Mouse (Mus musculus) gastrocnemius, postnatal 10 days (tissue): Measurements from ENCODE around the gene Thada. TPM values are rescaled to one million over a fixed set of nuclear protein-coding genes. Genes with fewer than 3 reads are reported as not detected.
"Not testable (repeated sequence)": the region's sequence is repeated elsewhere in the genome, so short reads cannot be mapped to it uniquely, and the experiment has no call there.

Experiments used
- DNase-seq: peaks from one replicate; pipeline ENCODE4 v3.0.0; 2021; ENCODE audit warnings: mixed read lengths
- total RNA-seq, 2 experiments: library from RNA; stranded (reverse); gene quantifications; 2 replicates each; pipeline ENCODE4 v1.2.3; 2021

The Thada gene
- total RNA-seq, 2 experiments from 2014 or later = 5.9 to 8.4 TPM

- no peak for DNase-seq
These were observed 207.3 kb downstream of the Thada start for GRCm38 (mm10) chr17:84258638-84259261.

GRCm38 (mm10) chr17:84257927-84258532 is 208.0 kb downstream of the Thada start:
- DNase-seq = no peak

- DNase-seq = no peak
These were observed 209.7 kb downstream of the Thada start for GRCm38 (mm10) chr17:84256278-84256819.

GRCm38 (mm10) chr17:84255841-84256240 is 210.2 kb downstream of the Thada start:
- no peak for DNase-seq

- DNase-seq = no peak
These were observed 214.6 kb downstream of the Thada start for GRCm38 (mm10) chr17:84251426-84251825.

GRCm38 (mm10) chr17:84244182-84244920 is 221.7 kb downstream of the Thada start:
- no peak for DNase-seq

- DNase-seq = no peak
These were observed 222.2 kb downstream of the Thada start for GRCm38 (mm10) chr17:84243759-84244158.

GRCm38 (mm10) chr17:84241308-84241957 is 224.6 kb downstream of the Thada start:
- no peak for DNase-seq

- no peak for DNase-seq
These were observed 226.2 kb downstream of the Thada start for GRCm38 (mm10) chr17:84239679-84240292.

GRCm38 (mm10) chr17:84238174-84238573 is 227.8 kb downstream of the Thada start:
- no peak for DNase-seq

- no peak for DNase-seq
These were observed 229.0 kb downstream of the Thada start for GRCm38 (mm10) chr17:84236781-84237557.

GRCm38 (mm10) chr17:84235399-84235928 is 230.5 kb downstream of the Thada start:
- no peak for DNase-seq

- DNase-seq = not testable (repeated sequence)
These were observed 231.2 kb downstream of the Thada start for GRCm38 (mm10) chr17:84234785-84235184.

- no peak for DNase-seq
These were observed 232.2 kb downstream of the Thada start for GRCm38 (mm10) chr17:84233758-84234157.

- DNase-seq = no peak
These were observed 234.6 kb downstream of the Thada start for GRCm38 (mm10) chr17:84231361-84231760.

GRCm38 (mm10) chr17:84228223-84228622 is 237.8 kb downstream of the Thada start:
- no peak for DNase-seq

GRCm38 (mm10) chr17:84226681-84227080 is 239.3 kb downstream of the Thada start:
- no peak for DNase-seq

- DNase-seq = no peak
These were observed 239.8 kb downstream of the Thada start for GRCm38 (mm10) chr17:84226231-84226630.

GRCm38 (mm10) chr17:84224217-84224887 is 241.7 kb downstream of the Thada start:
- no peak for DNase-seq

GRCm38 (mm10) chr17:84218841-84219240 is 247.2 kb downstream of the Thada start:
- DNase-seq = not testable (repeated sequence)
